Mouse (Mus musculus) liver, embryonic 11.5 days (tissue): ENCODE results near the gene Ckap5. TPM values are rescaled to one million over a fixed set of nuclear protein-coding genes. Genes with fewer than 3 reads are reported as not detected.
A peak's percentile ranks its signal among the peaks of the same experiment; 100 is the strongest.
"Not testable (repeated sequence)": the region's sequence is repeated elsewhere in the genome, so short reads cannot be mapped to it uniquely, and the experiment has no call there.

Source experiments
- ATAC-seq: fragments of 200-750 bp; cut with Nextera tagmentation; replicated peaks from 2 replicates; pipeline ENCODE4 v1.8.0; 2017; ENCODE audit warnings: moderate number of reproducible peaks, mild to moderate bottlenecking, moderate TSS enrichment, moderate library complexity; ENCODE audit not compliant: low FRiP score
- DNase-seq: peaks from one replicate; pipeline ENCODE4 v3.0.0-alpha.2; 2017; ENCODE audit warnings: low spot score
- H3K27ac ChIP-seq: fragments of 300-500 bp; sonication (generic); 2 replicates; pipeline ENCODE4 v1.5.1; 2014; ENCODE audit warnings: mild to moderate bottlenecking, low read depth, low read length, control low read depth
- H3K27me3 ChIP-seq: fragments of 300-500 bp; sonication (generic); replicated peaks from 2 replicates; pipeline ENCODE4 v1.6.1; 2014; ENCODE audit warnings: low read length, mixed read lengths; ENCODE audit not compliant: control insufficient read depth, insufficient read depth
- H3K36me3 ChIP-seq: fragments of 300-500 bp; sonication (generic); 2 replicates; pipeline ENCODE4 v1.6.1; 2014; ENCODE audit warnings: mild to moderate bottlenecking, low read length, moderate library complexity, mixed read lengths; ENCODE audit not compliant: control insufficient read depth, insufficient read depth
- H3K4me1 ChIP-seq: fragments of 300-500 bp; sonication (generic); replicated peaks from 2 replicates; pipeline ENCODE4 v1.6.1; 2014; ENCODE audit warnings: low read length, mixed read lengths; ENCODE audit not compliant: control insufficient read depth, insufficient read depth
- H3K4me2 ChIP-seq: fragments of 300-500 bp; sonication (generic); 2 replicates; pipeline ENCODE4 v1.6.1; 2014; ENCODE audit warnings: mild to moderate bottlenecking, control low read depth, moderate library complexity
- H3K4me3 ChIP-seq: fragments of 300-500 bp; sonication (generic); 2 replicates; pipeline ENCODE4 v1.5.1; 2014; ENCODE audit warnings: low read depth, low read length, control low read depth
- H3K9ac ChIP-seq: fragments of 300-500 bp; sonication (generic); 2 replicates; pipeline ENCODE4 v1.6.1; 2014; ENCODE audit warnings: low read depth, low read length, control low read depth
- H3K9me3 ChIP-seq: fragments of 300-500 bp; sonication (generic); 2 replicates; pipeline ENCODE4 v1.6.1; 2016; ENCODE audit warnings: low read length, inconsistent platforms, mixed read lengths; ENCODE audit not compliant: control insufficient read depth
- WGBS: fragments of 180-500 bp; shearing (Covaris S2); extraction: QIAGEN DNeasy Blood & Tissue Kit; methylation state at CpG from one replicate; pipeline ENCODE4 v1.1.7; 2014; 5-methylcytosine and 5-hydroxymethylcytosine counted together
- polyA plus RNA-seq: library from polyadenylated mRNA; unstranded; fragments of >200 nt; fragmentation: Nextera tagmentation; extraction: Ambion mirVana; gene quantifications from 2 replicates; pipeline ENCODE4 v1.2.1, GENCODE M21; 2014

Gene Ckap5
- polyA plus RNA-seq: 49.4 and 65.0 TPM in 2 replicates

DNA sequence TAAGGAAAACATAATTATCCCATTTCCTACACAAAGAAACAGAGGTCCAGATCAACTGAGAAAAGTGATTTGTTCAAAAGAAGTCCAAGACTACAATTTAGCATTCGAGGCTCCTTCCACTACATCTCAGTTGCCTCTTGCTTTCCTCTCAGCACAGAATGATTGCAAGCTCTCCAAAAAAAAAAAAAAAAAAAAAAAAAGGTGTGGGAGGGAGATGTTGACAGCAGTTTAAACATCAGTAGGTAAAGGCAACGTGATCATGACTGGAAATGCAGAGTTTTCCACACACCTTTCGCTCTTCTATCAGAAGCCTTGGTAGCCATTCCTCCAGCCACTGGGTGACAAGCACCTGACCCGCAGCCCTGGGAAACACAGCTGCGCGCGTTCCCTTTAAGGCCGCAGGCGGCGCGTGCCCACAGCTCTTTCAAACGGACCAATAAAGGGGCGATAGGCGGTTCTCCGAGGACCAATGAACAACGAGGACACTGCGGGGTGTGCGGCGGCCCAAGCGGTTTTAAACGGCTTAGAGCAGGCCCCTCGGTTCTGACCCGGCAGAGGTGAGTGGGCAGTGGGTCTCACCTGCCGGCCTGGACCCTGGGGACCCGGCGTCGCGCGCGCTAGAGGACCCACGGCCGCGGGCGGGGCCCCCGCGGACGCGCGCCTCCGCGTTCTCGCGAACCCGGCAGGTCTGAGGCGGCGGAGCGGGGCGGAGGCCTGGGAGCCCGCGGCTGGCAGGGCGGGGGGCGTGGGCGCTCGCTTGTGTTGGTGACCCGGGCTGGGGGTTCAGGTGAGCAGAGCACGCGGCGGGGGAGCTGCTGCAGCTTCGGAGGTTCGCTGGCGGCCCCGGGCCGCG, at the start of gene Ckap5:
Ckap5 (plus strand) TSS at position 469 of the 853 bp plus-strand sequence.
- ATAC-seq (peak; percentile 99), DNase-seq (peak; percentile 92)
- Histone ChIP-seq H3K9me3 (no peaks in the 10 kb centered on the region), H3K4me2 (peak within 1 kb of the TSS; percentile 91), H3K27ac (peak within 1 kb of the TSS; percentile 76), H3K36me3 (peaks cover 6% of the 10 kb centered on the region), H3K9ac (peak within 1 kb of the TSS; percentile 98), H3K27me3 (no peaks in the 10 kb centered on the region), H3K4me3 (peak within 1 kb of the TSS; percentile 98), H3K4me1 (no peaks in the 10 kb centered on the region; the same call in 1 of the 2 replicates)
- under 1% methylated on average over 63 of the region's 64 CpGs for WGBS

DNA sequence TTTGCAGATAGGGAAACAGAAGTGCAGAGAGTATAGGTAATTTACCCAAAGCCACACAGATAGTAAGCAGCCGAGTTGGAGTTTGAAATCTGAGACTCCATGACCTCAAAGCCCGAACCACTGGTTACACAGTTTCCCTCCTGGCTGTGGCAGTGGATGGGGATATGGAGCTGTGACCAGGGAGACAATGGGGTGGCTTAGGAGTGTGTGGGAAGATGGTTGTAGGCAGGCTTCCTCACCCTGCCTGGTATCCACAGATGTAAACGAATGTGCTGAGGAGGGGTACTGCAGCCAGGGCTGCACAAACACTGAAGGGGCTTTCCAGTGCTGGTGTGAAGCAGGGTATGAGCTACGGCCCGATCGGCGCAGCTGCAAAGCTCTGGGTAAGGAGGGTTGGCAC, 49.7 kb upstream of the Ckap5 start:
- WGBS: 70% methylated on average over 7 of the region's 7 CpGs
- peaks cover 7% of the 10 kb centered on the region; the same call in 1 of the 2 replicates for H3K36me3 ChIP-seq
- ATAC-seq: no peak
- no peak overlapping the region for H3K27ac ChIP-seq
- no peak overlapping the region for H3K4me2 ChIP-seq
- H3K27me3 ChIP-seq: no peaks in the 10 kb centered on the region
- no peak for DNase-seq
- no peaks in the 10 kb centered on the region for H3K9me3 ChIP-seq
- H3K4me1 ChIP-seq: no peaks in the 10 kb centered on the region; the same call in none of the 2 replicates
- no peak overlapping the region for H3K4me3 ChIP-seq
- no peak overlapping the region; the same call in 1 of the 2 replicates for H3K9ac ChIP-seq

DNA sequence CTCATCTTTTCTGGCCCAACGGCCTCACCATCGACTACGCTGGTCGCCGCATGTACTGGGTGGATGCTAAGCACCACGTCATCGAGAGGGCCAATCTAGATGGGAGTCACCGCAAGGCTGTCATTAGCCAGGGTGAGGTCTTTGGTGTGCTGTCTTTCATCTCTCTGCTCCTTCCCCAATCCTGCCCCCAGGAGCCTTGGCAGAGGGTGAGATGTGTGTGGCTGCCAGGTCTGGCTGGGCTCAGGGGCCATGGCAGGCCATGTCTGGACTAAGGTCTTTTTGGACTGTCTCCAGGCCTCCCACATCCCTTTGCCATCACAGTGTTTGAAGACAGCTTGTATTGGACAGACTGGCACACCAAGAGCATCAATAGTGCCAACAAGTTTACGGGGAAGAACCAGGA, 46.2 kb upstream of the Ckap5 start:
- no peak for ATAC-seq
- Histone ChIP-seq H3K4me1 (no peaks in the 10 kb centered on the region; the same call in none of the 2 replicates), H3K36me3 (peaks cover 5% of the 10 kb centered on the region; the same call in 1 of the 2 replicates), H3K27me3 (no peaks in the 10 kb centered on the region), H3K27ac (no peak overlapping the region), H3K4me3 (no peak overlapping the region), H3K4me2 (no peak overlapping the region), H3K9ac (no peak overlapping the region), H3K9me3 (no peaks in the 10 kb centered on the region)
- no peak for DNase-seq
- WGBS: 90% methylated on average over 9 of the region's 9 CpGs

DNA sequence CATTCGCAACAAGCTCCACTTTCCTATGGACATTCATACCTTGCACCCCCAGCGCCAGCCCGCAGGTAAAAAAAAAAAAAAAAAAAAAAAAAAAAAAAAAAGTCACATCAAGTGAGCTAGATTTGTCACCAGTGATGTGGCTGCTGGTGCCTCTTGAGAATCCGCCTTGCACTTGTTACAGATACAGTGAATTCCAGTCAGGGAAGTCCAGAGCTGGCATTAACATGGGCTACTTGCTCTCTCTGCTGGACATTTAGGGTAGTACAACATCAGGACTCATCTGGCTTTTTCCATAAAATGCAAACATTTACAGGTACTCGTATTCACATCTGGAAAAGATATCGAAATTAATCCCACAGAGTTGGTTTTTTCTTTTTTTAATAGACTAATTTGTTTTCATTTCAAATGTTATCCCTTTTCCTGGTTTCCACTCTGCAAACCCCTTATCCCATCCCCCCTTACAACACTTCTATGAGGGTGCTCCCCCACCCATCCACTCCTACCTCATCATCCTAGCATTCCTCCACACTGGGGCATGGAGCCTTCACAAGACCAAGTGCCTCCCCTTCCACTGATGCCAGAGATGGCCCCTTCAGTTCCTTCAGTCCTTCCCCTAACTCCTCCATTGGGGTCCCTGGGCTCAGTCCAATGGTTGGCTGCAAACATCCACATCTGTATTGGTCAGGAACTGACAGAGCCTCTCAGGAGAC, 45.6 kb upstream of the Ckap5 start:
- Histone ChIP-seq H3K4me3 (no peak overlapping the region), H3K27me3 (no peaks in the 10 kb centered on the region), H3K9ac (no peak overlapping the region), H3K9me3 (no peaks in the 10 kb centered on the region), H3K27ac (no peak overlapping the region), H3K4me1 (no peaks in the 10 kb centered on the region; the same call in none of the 2 replicates), H3K4me2 (no peak overlapping the region), H3K36me3 (peaks cover 8% of the 10 kb centered on the region; the same call in 1 of the 2 replicates)
- no peak for DNase-seq
- 64% methylated on average over 6 of the region's 6 CpGs for WGBS
- ATAC-seq: no peak

DNA sequence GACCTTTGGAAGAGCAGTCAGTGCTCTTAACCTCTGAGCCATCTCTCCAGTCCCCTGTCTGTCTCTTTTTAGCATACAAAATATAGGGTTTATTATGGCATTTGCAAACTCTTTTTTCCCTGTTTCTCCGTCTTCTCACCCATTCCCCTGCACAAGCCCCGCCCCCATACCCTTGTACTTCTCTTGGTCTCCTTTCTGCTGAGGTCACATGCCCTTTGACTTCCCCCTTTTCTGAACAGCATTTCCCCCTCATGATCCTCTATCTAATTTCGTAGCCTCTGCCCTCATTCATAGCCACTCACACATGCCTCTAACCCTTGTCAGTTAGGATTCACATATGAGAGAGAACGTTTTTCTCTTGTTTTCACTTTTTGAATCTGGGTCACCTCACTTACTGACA, 41.9 kb upstream of the Ckap5 start:
- DNase-seq: no peak
- no peak overlapping the region for H3K4me2 ChIP-seq
- H3K4me3 ChIP-seq: no peak overlapping the region
- no peak overlapping the region for H3K9ac ChIP-seq
- no peak for ATAC-seq
- H3K27ac ChIP-seq: no peak overlapping the region
- no peaks in the 10 kb centered on the region for H3K27me3 ChIP-seq
- WGBS: 63% methylated on average over 4 of the region's 4 CpGs
- H3K4me1 ChIP-seq: no peaks in the 10 kb centered on the region
- no peaks in the 10 kb centered on the region for H3K9me3 ChIP-seq
- peaks cover 3% of the 10 kb centered on the region; the same call in 1 of the 2 replicates for H3K36me3 ChIP-seq

DNA sequence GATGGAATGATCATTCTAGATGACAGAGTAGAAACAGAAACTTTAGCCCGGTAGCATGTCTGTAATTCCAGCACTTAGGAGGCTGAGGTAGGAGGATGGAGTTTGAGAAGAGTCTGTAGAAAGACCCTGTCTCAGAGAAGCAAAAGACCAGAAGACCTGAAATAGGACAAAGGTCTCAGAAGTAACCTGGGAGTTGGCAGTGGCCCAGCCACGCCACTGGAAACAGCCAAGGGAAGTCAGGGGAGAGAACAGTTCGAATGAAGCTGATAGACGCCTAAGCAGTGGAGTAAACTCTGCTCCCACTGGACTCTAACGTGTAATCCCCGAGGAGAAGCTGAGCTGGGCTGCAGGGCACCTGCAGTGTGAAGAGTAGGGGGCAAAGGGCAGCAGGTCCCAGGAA, 41.3 kb upstream of the Ckap5 start:
- Histone ChIP-seq H3K27ac (no peak overlapping the region), H3K4me1 (no peaks in the 10 kb centered on the region), H3K4me2 (no peak overlapping the region), H3K9me3 (no peaks in the 10 kb centered on the region), H3K4me3 (no peak overlapping the region), H3K27me3 (no peaks in the 10 kb centered on the region), H3K36me3 (peaks cover 3% of the 10 kb centered on the region; the same call in 1 of the 2 replicates), H3K9ac (no peak overlapping the region)
- no peak for ATAC-seq
- WGBS: 76% methylated on average over 6 of the region's 6 CpGs
- no peak for DNase-seq

DNA sequence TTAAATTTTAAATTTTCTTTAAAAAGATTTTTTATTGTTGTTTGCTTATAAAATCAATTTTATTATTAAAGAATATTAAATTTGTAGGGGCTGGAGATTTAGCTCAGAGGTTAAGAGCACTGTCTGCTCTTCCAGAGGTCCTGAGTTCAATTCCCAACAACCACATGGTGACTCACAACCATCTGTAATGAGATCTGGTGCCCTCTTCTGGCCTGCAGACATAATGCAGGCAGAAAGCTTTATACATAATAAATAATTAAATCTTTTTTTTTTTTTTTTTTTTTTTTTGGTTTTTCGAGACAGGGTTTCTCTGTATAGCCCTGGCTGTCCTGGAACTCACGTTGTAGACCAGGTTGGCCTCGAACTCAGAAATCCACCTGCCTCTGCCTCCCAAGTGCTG, 39.3 kb upstream of the Ckap5 start:
- not testable (repeated sequence) for H3K36me3 ChIP-seq, H3K27ac ChIP-seq, H3K4me2 ChIP-seq, H3K9me3 ChIP-seq, H3K9ac ChIP-seq, H3K4me3 ChIP-seq, ATAC-seq, H3K27me3 ChIP-seq, DNase-seq, H3K4me1 ChIP-seq
- WGBS: 31% methylated on average over 2 of the region's 3 CpGs

DNA sequence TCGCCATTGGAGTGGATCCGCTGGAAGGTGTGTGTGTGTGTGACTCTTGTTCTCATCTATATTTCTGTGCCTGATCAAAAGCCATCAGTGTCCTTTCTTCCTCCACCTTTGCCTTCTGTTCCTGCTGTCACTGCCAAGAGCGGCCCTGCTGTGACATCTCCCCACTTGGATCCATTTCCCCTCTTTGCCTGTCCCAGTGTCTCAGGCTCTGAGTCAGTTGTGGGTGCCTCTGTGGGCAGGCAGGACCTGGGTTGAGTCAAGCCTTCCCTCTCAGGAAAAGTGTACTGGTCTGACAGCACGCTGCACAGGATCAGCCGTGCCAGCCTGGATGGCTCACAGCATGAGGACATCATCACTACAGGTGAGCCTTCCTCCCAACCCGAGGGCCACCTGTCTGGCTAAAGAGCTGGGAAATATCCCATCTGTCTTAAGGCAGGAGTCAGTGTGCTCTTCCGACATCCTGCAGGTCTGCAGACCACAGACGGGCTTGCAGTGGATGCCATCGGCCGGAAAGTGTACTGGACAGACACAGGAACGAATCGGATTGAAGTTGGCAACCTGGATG, 34.4 kb upstream of the Ckap5 start:
- Histone ChIP-seq H3K9ac (no peak overlapping the region), H3K36me3 (peaks cover 14% of the 10 kb centered on the region), H3K4me2 (no peak overlapping the region), H3K9me3 (no peaks in the 10 kb centered on the region), H3K4me3 (no peak overlapping the region), H3K27me3 (no peaks in the 10 kb centered on the region), H3K4me1 (no peaks in the 10 kb centered on the region), H3K27ac (no peak overlapping the region)
- ATAC-seq: no peak
- DNase-seq: no peak
- WGBS: 92% methylated on average over 12 of the region's 12 CpGs
